Mouse (Mus musculus): ENCODE results near the gene Tbc1d10a. TPM values are rescaled to one million over a fixed set of nuclear protein-coding genes. Genes with fewer than 3 reads are reported as not detected.

The Tbc1d10a gene
- polyA plus RNA-seq, 1 experiment, result 19.9 TPM

DNA sequence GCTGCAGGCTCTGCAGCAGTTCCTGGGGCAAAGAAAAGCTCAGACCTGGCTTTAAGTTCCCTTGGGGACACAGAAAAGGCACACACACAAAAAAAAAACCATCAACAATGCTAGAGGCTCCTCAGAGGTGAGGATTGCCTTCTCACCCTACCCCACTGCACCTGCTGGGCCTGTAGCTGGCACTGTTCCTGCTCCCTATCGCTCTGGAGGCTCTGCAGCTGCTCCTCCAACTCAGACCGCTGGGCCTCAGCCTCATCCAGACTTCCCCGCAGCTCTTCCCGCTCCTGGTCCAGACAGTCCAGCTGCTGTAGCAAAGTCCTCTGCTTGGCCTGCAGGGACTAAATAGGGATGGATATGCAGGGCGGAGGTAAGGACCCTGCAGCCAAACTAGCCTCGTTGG is 40.2 kb upstream of the Tbc1d10a start:
- H3K36me3 ChIP-seq (ENCODE audit: control insufficient read depth, insufficient read depth, low read length, poor library complexity, severe bottlenecking), result no peaks in the 10 kb centered on the region
- H3K9me3 ChIP-seq (replicated peaks; ENCODE audit: control insufficient read depth, insufficient read depth, low read length, poor library complexity, severe bottlenecking), result no peaks in the 10 kb centered on the region
- no peaks in the 10 kb centered on the region for H3K27me3 ChIP-seq (ENCODE audit: control insufficient read depth, insufficient read depth, low read length, poor library complexity, severe bottlenecking)
- no peak for TF ChIP-seq EP300 (IDR thresholded peaks at IDR 0.05; ENCODE audit: insufficient read depth, low read depth, low read length)
- TF ChIP-seq CTCF (IDR thresholded peaks at IDR 0.05; ENCODE audit: low read depth, low read length), result no peak
- no peak for TF ChIP-seq POLR2A (IDR thresholded peaks at IDR 0.05; ENCODE audit: insufficient read depth, low read length)
- no peak overlapping the region for H3K27ac ChIP-seq (ENCODE audit: insufficient read depth, low read length)
- no peaks in the 10 kb centered on the region for H3K4me1 ChIP-seq (ENCODE audit: control insufficient read depth, insufficient read depth, low read length)
- no peak overlapping the region for H3K9ac ChIP-seq (ENCODE audit: low read depth, poor library complexity, severe bottlenecking)
- no peak overlapping the region for H3K4me3 ChIP-seq (ENCODE audit: low read depth, low read length)

DNA sequence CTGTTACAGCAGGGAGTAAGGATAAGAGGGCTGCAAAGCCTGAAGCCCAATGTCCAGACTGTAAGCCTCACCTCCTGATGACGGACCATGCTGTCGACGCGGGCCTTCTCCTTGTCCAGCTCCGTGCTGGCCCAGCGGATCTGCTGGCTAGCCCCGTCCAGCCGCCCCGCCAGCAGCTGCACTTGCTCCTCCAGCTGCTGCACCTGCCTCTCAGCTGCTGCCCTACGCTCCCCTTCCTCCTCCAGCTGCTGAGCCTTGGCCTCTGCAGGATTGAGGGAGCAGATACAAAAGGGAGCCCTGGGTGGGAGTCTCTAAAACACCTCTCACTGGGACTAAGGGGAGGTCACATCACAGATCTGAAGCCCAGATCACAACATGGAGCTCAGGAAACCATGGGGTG is 39.5 kb upstream of the Tbc1d10a start:
- TF ChIP-seq CTCF (IDR thresholded peaks at IDR 0.05; ENCODE audit: low read depth, low read length) (no peak), EP300 (IDR thresholded peaks at IDR 0.05; ENCODE audit: insufficient read depth, low read depth, low read length) (no peak), POLR2A (IDR thresholded peaks at IDR 0.05; ENCODE audit: insufficient read depth, low read length) (no peak)
- Histone ChIP-seq H3K27me3 (ENCODE audit: control insufficient read depth, insufficient read depth, low read length, poor library complexity, severe bottlenecking) (no peaks in the 10 kb centered on the region), H3K4me1 (ENCODE audit: control insufficient read depth, insufficient read depth, low read length) (no peaks in the 10 kb centered on the region), H3K9me3 (replicated peaks; ENCODE audit: control insufficient read depth, insufficient read depth, low read length, poor library complexity, severe bottlenecking) (no peaks in the 10 kb centered on the region), H3K36me3 (ENCODE audit: control insufficient read depth, insufficient read depth, low read length, poor library complexity, severe bottlenecking) (no peaks in the 10 kb centered on the region), H3K4me3 (ENCODE audit: low read depth, low read length) (no peak overlapping the region), H3K9ac (ENCODE audit: low read depth, poor library complexity, severe bottlenecking) (no peak overlapping the region), H3K27ac (ENCODE audit: insufficient read depth, low read length) (no peak overlapping the region)

DNA sequence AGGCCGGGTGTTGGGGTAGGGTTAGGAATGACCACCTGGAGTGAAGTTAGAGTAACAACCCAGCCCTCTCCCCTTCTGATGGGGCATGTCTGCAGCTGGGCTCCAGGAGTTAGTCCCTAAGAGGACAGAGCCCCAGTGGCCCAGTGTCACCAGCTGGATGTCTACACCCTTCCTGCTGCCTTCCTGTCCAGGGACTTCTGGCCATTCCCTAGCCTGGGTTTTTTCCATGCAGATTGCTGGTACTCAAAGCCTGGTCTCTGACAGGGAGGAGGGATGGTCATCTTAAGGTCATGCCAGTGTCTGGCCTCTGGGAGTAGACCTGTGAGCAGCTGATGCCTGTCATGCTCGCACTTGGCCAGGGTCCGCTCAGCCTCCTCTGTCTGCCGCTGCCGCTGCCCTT is 38.5 kb upstream of the Tbc1d10a start:
- no peaks in the 10 kb centered on the region for H3K9me3 ChIP-seq (replicated peaks; ENCODE audit: control insufficient read depth, insufficient read depth, low read length, poor library complexity, severe bottlenecking)
- no peaks in the 10 kb centered on the region for H3K27me3 ChIP-seq (ENCODE audit: control insufficient read depth, insufficient read depth, low read length, poor library complexity, severe bottlenecking)
- H3K36me3 ChIP-seq (ENCODE audit: control insufficient read depth, insufficient read depth, low read length, poor library complexity, severe bottlenecking), result no peaks in the 10 kb centered on the region
- no peak overlapping the region for H3K27ac ChIP-seq (ENCODE audit: insufficient read depth, low read length)
- H3K4me3 ChIP-seq (ENCODE audit: low read depth, low read length), result no peak overlapping the region
- no peak for TF ChIP-seq EP300 (IDR thresholded peaks at IDR 0.05; ENCODE audit: insufficient read depth, low read depth, low read length)
- TF ChIP-seq POLR2A (IDR thresholded peaks at IDR 0.05; ENCODE audit: insufficient read depth, low read length), result no peak
- no peak for TF ChIP-seq CTCF (IDR thresholded peaks at IDR 0.05; ENCODE audit: low read depth, low read length)
- no peak overlapping the region for H3K9ac ChIP-seq (ENCODE audit: low read depth, poor library complexity, severe bottlenecking)
- H3K4me1 ChIP-seq (ENCODE audit: control insufficient read depth, insufficient read depth, low read length), result no peaks in the 10 kb centered on the region

DNA sequence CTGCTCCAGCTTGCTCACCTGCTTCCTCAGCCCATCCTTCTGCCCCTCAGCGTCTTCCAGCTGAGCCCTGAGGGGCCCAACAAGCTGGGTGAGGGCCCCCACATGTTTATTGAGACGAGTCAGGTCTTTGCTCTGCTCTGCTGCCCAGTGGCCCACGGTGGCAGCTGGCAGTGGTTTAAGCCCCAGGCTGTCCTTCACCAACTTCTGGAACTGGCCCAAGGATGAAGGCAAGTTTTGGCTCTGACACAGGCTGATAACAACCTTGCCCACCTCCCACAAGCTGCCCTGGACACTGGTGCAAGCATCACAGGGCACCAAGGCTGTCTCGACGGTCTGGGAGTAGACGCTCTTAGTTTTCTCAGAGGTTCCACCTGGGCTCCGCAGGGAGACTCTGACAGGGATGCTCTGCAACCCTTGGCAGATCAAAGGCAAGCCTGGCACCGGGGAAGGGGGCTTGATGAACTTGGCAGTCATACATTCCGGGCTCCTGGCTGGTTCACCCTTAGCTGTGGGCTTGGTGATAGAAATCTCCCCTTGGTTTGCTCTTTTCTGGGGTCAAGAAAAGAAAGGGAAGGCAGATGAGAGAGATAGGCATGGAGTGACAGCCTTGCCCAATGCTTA is 37.9 kb upstream of the Tbc1d10a start:
- Histone ChIP-seq H3K27me3 (ENCODE audit: control insufficient read depth, insufficient read depth, low read length, poor library complexity, severe bottlenecking) (no peaks in the 10 kb centered on the region), H3K36me3 (ENCODE audit: control insufficient read depth, insufficient read depth, low read length, poor library complexity, severe bottlenecking) (no peaks in the 10 kb centered on the region), H3K4me1 (ENCODE audit: control insufficient read depth, insufficient read depth, low read length) (no peaks in the 10 kb centered on the region), H3K27ac (ENCODE audit: insufficient read depth, low read length) (no peak overlapping the region), H3K9ac (ENCODE audit: low read depth, poor library complexity, severe bottlenecking) (no peak overlapping the region), H3K4me3 (ENCODE audit: low read depth, low read length) (no peak overlapping the region), H3K9me3 (replicated peaks; ENCODE audit: control insufficient read depth, insufficient read depth, low read length, poor library complexity, severe bottlenecking) (no peaks in the 10 kb centered on the region)
- no peak for TF ChIP-seq CTCF (IDR thresholded peaks at IDR 0.05; ENCODE audit: low read depth, low read length)
- no peak for TF ChIP-seq EP300 (IDR thresholded peaks at IDR 0.05; ENCODE audit: insufficient read depth, low read depth, low read length)
- no peak for TF ChIP-seq POLR2A (IDR thresholded peaks at IDR 0.05; ENCODE audit: insufficient read depth, low read length)

DNA sequence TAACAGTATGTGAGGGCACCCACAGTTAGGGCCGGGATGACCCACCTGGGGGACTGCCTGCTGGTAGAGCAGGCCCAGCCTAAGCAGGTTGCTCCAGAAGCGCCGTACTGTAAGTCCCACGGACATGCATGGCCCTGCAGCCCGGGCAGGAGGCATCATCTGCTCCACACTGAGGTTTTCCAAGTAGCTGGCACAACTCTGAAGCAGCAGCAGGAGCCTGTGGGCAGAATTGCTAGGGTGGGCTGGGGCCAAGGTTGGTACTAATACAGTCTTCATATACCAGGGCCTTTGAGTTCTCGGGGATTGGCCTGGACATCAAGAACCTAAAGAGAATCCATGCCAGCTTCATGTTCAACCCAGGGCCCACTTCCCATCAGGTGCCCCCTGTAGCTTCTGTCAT is 36.7 kb upstream of the Tbc1d10a start:
- H3K4me1 ChIP-seq (ENCODE audit: control insufficient read depth, insufficient read depth, low read length), result no peaks in the 10 kb centered on the region
- no peak overlapping the region for H3K4me3 ChIP-seq (ENCODE audit: low read depth, low read length)
- no peaks in the 10 kb centered on the region for H3K27me3 ChIP-seq (ENCODE audit: control insufficient read depth, insufficient read depth, low read length, poor library complexity, severe bottlenecking)
- TF ChIP-seq EP300 (IDR thresholded peaks at IDR 0.05; ENCODE audit: insufficient read depth, low read depth, low read length), result no peak
- TF ChIP-seq CTCF (IDR thresholded peaks at IDR 0.05; ENCODE audit: low read depth, low read length), result no peak
- TF ChIP-seq POLR2A (IDR thresholded peaks at IDR 0.05; ENCODE audit: insufficient read depth, low read length), result no peak
- H3K36me3 ChIP-seq (ENCODE audit: control insufficient read depth, insufficient read depth, low read length, poor library complexity, severe bottlenecking), result no peaks in the 10 kb centered on the region
- no peak overlapping the region for H3K9ac ChIP-seq (ENCODE audit: low read depth, poor library complexity, severe bottlenecking)
- no peak overlapping the region for H3K27ac ChIP-seq (ENCODE audit: insufficient read depth, low read length)
- H3K9me3 ChIP-seq (replicated peaks; ENCODE audit: control insufficient read depth, insufficient read depth, low read length, poor library complexity, severe bottlenecking), result no peaks in the 10 kb centered on the region

DNA sequence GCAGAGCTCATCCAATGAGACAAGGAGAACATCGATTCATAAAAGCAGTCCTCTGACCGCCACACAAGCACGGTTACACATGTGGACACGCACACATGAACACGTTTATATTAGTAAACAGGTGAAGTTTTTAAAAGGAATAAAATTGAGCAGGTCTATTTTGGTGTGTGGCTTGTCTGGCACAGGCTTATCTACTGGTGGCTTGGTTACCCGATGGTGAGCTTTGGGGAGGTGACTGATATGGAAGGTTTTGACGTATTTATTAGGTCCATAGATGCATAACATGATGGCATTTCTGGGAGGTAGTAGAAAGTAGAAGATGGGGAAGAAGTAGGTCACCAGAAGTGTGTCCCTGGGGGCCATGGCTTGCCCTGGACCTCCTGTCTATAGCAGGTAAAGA is 32.9 kb upstream of the Tbc1d10a start:
- H3K27ac ChIP-seq (ENCODE audit: insufficient read depth, low read length), result no peak overlapping the region
- no peaks in the 10 kb centered on the region for H3K9me3 ChIP-seq (replicated peaks; ENCODE audit: control insufficient read depth, insufficient read depth, low read length, poor library complexity, severe bottlenecking)
- no peaks in the 10 kb centered on the region for H3K4me1 ChIP-seq (ENCODE audit: control insufficient read depth, insufficient read depth, low read length)
- no peak overlapping the region for H3K9ac ChIP-seq (ENCODE audit: low read depth, poor library complexity, severe bottlenecking)
- TF ChIP-seq CTCF (IDR thresholded peaks at IDR 0.05; ENCODE audit: low read depth, low read length) (no peak), EP300 (IDR thresholded peaks at IDR 0.05; ENCODE audit: insufficient read depth, low read depth, low read length) (no peak), POLR2A (IDR thresholded peaks at IDR 0.05; ENCODE audit: insufficient read depth, low read length) (no peak)
- no peaks in the 10 kb centered on the region for H3K27me3 ChIP-seq (ENCODE audit: control insufficient read depth, insufficient read depth, low read length, poor library complexity, severe bottlenecking)
- no peak overlapping the region for H3K4me3 ChIP-seq (ENCODE audit: low read depth, low read length)
- no peaks in the 10 kb centered on the region for H3K36me3 ChIP-seq (ENCODE audit: control insufficient read depth, insufficient read depth, low read length, poor library complexity, severe bottlenecking)
